Mouse (Mus musculus) kidney, postnatal 0 days (tissue): ENCODE measurements around the gene Tradd. TPM values are rescaled to one million over a fixed set of nuclear protein-coding genes. Genes with fewer than 3 reads are reported as not detected.
A peak's percentile ranks its signal among the peaks of the same experiment; 100 is the strongest.

Experiments used
- ATAC-seq: fragments of 200-750 bp; cut with Nextera tagmentation; replicated peaks from 2 replicates; pipeline ENCODE4 v1.8.0; 2017; ENCODE audit warnings: low read depth, moderate number of reproducible peaks, moderate TSS enrichment, moderate library complexity; ENCODE audit not compliant: low FRiP score
- DNase-seq: peaks from one replicate; pipeline ENCODE4 v3.0.0-alpha.2; 2016; ENCODE audit warnings: low spot score
- H3K27ac ChIP-seq: fragments of 300-500 bp; sonication (generic); 2 replicates; pipeline ENCODE4 v1.5.1; 2014; ENCODE audit warnings: mild to moderate bottlenecking
- H3K27me3 ChIP-seq: fragments of 300-500 bp; sonication (generic); 2 replicates; pipeline ENCODE4 v1.6.1; 2014; ENCODE audit warnings: low read length, mixed read lengths; ENCODE audit not compliant: insufficient read depth
- H3K36me3 ChIP-seq: fragments of 300-500 bp; sonication (generic); 2 replicates; pipeline ENCODE4 v1.6.1; 2014; ENCODE audit warnings: low read length, mixed read lengths; ENCODE audit not compliant: insufficient read depth
- H3K4me1 ChIP-seq: fragments of 300-500 bp; sonication (generic); replicated peaks from 2 replicates; pipeline ENCODE4 v1.6.1; 2014; ENCODE audit warnings: antibody characterized with exemption, low read length, mixed read lengths; ENCODE audit not compliant: insufficient read depth
- H3K4me2 ChIP-seq: fragments of 300-500 bp; sonication (generic); 2 replicates; pipeline ENCODE4 v1.6.1; 2014; ENCODE audit warnings: mild to moderate bottlenecking, low read length, moderate library complexity, mixed read lengths
- H3K4me3 ChIP-seq: fragments of 300-500 bp; sonication (generic); replicated peaks from 2 replicates; pipeline ENCODE4 v1.5.1; 2014; ENCODE audit warnings: low read depth, low read length
- H3K9ac ChIP-seq: fragments of 300-500 bp; sonication (generic); 2 replicates; pipeline ENCODE4 v1.6.1; 2014; ENCODE audit warnings: low read depth, low read length
- H3K9me3 ChIP-seq: fragments of 300-500 bp; sonication (generic); replicated peaks from 2 replicates; pipeline ENCODE4 v1.6.1; 2016; ENCODE audit warnings: low read length, inconsistent platforms, mixed read lengths
- CTCF ChIP-seq: IDR thresholded peaks from 2 replicates; pipeline ENCODE4 v1.5.1; 2016; ENCODE audit warnings: antibody characterized with exemption, low read depth, mild to moderate bottlenecking, moderate library complexity
- WGBS: fragments of 180-500 bp; shearing (Covaris S2); extraction: QIAGEN DNeasy Blood & Tissue Kit; methylation state at CpG from one replicate; pipeline ENCODE4 v1.1.7; 2014; 5-methylcytosine and 5-hydroxymethylcytosine counted together
- polyA plus RNA-seq: library from polyadenylated mRNA; unstranded; fragments of >200 nt; fragmentation: Nextera tagmentation; extraction: Ambion mirVana; gene quantifications from 2 replicates; pipeline ENCODE4 v1.2.1, GENCODE M21; 2015

The Tradd gene
- polyA plus RNA-seq, 1 experiment from 2014 or later: 21.8 TPM

- Histone ChIP-seq H3K36me3 (no peaks in the 10 kb centered on the region; the same call in 1 of the 2 replicates), H3K4me3 (no peak overlapping the region; the same call in 1 of the 2 replicates), H3K4me1 (0 out of 2 replicates have a peak, but pooled peaks cover 2% of the 10 kb centered on the region), H3K27me3 (peaks cover 37% of the 10 kb centered on the region), H3K9me3 (no peaks in the 10 kb centered on the region), H3K27ac (no peak overlapping the region), H3K4me2 (peak overlapping the region; percentile 48), H3K9ac (no peak overlapping the region)
- WGBS: 2% methylated on average over 28 of the region's 28 CpGs
- DNase-seq (no peak), ATAC-seq (peak; percentile 66; the same call in 1 of the 2 replicates)
- peak; percentile 41 for TF ChIP-seq CTCF
Observed at GRCm38 (mm10) chr8:105278911-105279334, 14.5 kb upstream of the Tradd start.

GRCm38 (mm10) chr8:105276292-105277120 lies 12.1 kb upstream of the Tradd start:
- peaks cover 55% of the 10 kb centered on the region for H3K27me3 ChIP-seq
- no peaks in the 10 kb centered on the region for H3K9me3 ChIP-seq
- 4% methylated on average over 30 of the region's 30 CpGs for WGBS
- H3K4me2 ChIP-seq: peak overlapping the region; percentile 69
- peak; percentile 51 for DNase-seq
- H3K36me3 ChIP-seq: no peaks in the 10 kb centered on the region; the same call in 1 of the 2 replicates
- 0 out of 2 replicates have a peak overlapping the region, but pooled peaks have one; percentile 31 for H3K9ac ChIP-seq
- H3K27ac ChIP-seq: no peak overlapping the region
- 0 out of 2 replicates have a peak, but pooled peaks cover 2% of the 10 kb centered on the region for H3K4me1 ChIP-seq
- peak; percentile 24 for ATAC-seq
- TF ChIP-seq CTCF: 0 out of 2 replicates have a peak, but pooled peaks have one; percentile 4
- H3K4me3 ChIP-seq: peak overlapping the region; percentile 31

- H3K4me3 ChIP-seq: peak within 1 kb of the TSS; percentile 31
- WGBS: 6% methylated on average over 10 of the region's 10 CpGs
- 0 out of 2 replicates have a peak, but pooled peaks have one; percentile 2 for ATAC-seq
Observed at GRCm38 (mm10) chr8:105275840-105276239, 11.4 kb upstream of the Tradd start, which contains the start of gene Nol3. Gene Nol3, plus strand, starts transcription at chr8:105276140.

GRCm38 (mm10) chr8:105275387-105275786 lies 11.0 kb upstream of the Tradd start:
- ATAC-seq: no peak
- no peak overlapping the region for H3K9ac ChIP-seq
- H3K9me3 ChIP-seq: no peaks in the 10 kb centered on the region
- peaks cover 66% of the 10 kb centered on the region for H3K27me3 ChIP-seq
- H3K4me2 ChIP-seq: peak overlapping the region; percentile 69
- H3K27ac ChIP-seq: no peak overlapping the region
- WGBS: 6% methylated on average over 11 of the region's 11 CpGs
- 0 out of 2 replicates have a peak overlapping the region, but pooled peaks have one; percentile 31 for H3K4me3 ChIP-seq
- 0 out of 2 replicates have a peak, but pooled peaks cover 2% of the 10 kb centered on the region for H3K4me1 ChIP-seq
- no peaks in the 10 kb centered on the region for H3K36me3 ChIP-seq
- TF ChIP-seq CTCF: no peak
- DNase-seq: no peak

More at GRCm38 (mm10) chr8:105275840-105276239, 11.4 kb upstream of the Tradd start, which contains the start of gene Nol3:
- H3K9me3 ChIP-seq: no peaks in the 10 kb centered on the region
- H3K27ac ChIP-seq: no peak within 1 kb of the TSS
- TF ChIP-seq CTCF: no peak
- no peak for DNase-seq
- peak within 1 kb of the TSS; percentile 69 for H3K4me2 ChIP-seq
- peaks cover 62% of the 10 kb centered on the region for H3K27me3 ChIP-seq
- no peaks in the 10 kb centered on the region for H3K36me3 ChIP-seq
- H3K4me1 ChIP-seq: 0 out of 2 replicates have a peak, but pooled peaks cover 2% of the 10 kb centered on the region
- H3K9ac ChIP-seq: 0 out of 2 replicates have a peak within 1 kb of the TSS, but pooled peaks have one; percentile 31

- H3K4me2 ChIP-seq: no peak overlapping the region
- TF ChIP-seq CTCF: no peak
- 2% methylated on average over 11 of the region's 11 CpGs for WGBS
- H3K4me3 ChIP-seq: no peak overlapping the region
- H3K9ac ChIP-seq: no peak overlapping the region
- DNase-seq (no peak), ATAC-seq (no peak)
- no peaks in the 10 kb centered on the region for H3K9me3 ChIP-seq
- H3K27me3 ChIP-seq: peaks cover 77% of the 10 kb centered on the region
- H3K27ac ChIP-seq: no peak overlapping the region
- H3K36me3 ChIP-seq: no peaks in the 10 kb centered on the region
- H3K4me1 ChIP-seq: peaks cover 15% of the 10 kb centered on the region; the same call in 1 of the 2 replicates
Observed at GRCm38 (mm10) chr8:105270916-105271186, 6.4 kb upstream of the Tradd start.

GRCm38 (mm10) chr8:105270101-105270915 lies 5.9 kb upstream of the Tradd start:
- no peak overlapping the region for H3K27ac ChIP-seq
- WGBS: 4% methylated on average over 39 of the region's 39 CpGs
- H3K9me3 ChIP-seq: no peaks in the 10 kb centered on the region
- H3K27me3 ChIP-seq: peaks cover 77% of the 10 kb centered on the region
- H3K9ac ChIP-seq: peak overlapping the region; percentile 43; the same call in 1 of the 2 replicates
- H3K36me3 ChIP-seq: no peaks in the 10 kb centered on the region
- H3K4me1 ChIP-seq: peaks cover 15% of the 10 kb centered on the region; the same call in 1 of the 2 replicates
- no peak for ATAC-seq
- DNase-seq: no peak
- no peak for TF ChIP-seq CTCF
- H3K4me2 ChIP-seq: peak overlapping the region; percentile 86
- H3K4me3 ChIP-seq: peak overlapping the region; percentile 43
